Mouse (Mus musculus): Measurements from ENCODE around the gene Bmp8a. TPM values are rescaled to one million over a fixed set of nuclear protein-coding genes. Genes with fewer than 3 reads are reported as not detected.
"Not testable (repeated sequence)": the region's sequence is repeated elsewhere in the genome, so short reads cannot be mapped to it uniquely, and the experiment has no call there.

The Bmp8a gene
- polyA plus RNA-seq, 1 experiment from 2014 or later, result 0.32 TPM

- Histone ChIP-seq H3K9ac (ENCODE audit: low read depth, low read length) (no peak overlapping the region), H3K36me3 (ENCODE audit: insufficient read depth, low read length) (peaks cover 53% of the 10 kb centered on the region), H3K4me1 (replicated peaks; ENCODE audit: insufficient read depth, low read length) (no peaks in the 10 kb centered on the region), H3K27me3 (ENCODE audit: insufficient read depth, low read length) (no peaks in the 10 kb centered on the region), H3K4me2 (ENCODE audit: low read length) (no peak overlapping the region), H3K27ac (no peak overlapping the region), H3K4me3 (replicated peaks; ENCODE audit: low read depth, low read length) (no peak overlapping the region), H3K9me3 (replicated peaks; ENCODE audit: low read length) (no peaks in the 10 kb centered on the region)
- ATAC-seq (replicated peaks; ENCODE audit: low FRiP score, low read depth) (no peak), DNase-seq (ENCODE audit: low spot score) (no peak)
- 92% methylated on average over 10 of the region's 10 CpGs for WGBS
- TF ChIP-seq CTCF (IDR thresholded peaks at IDR 0.05; ENCODE audit: low read depth), result no peak
These were observed 10.3 kb upstream of the Bmp8a start for GRCm38 (mm10) chr4:123353271-123353877.

- Histone ChIP-seq H3K27me3 (ENCODE audit: insufficient read depth, low read length) (peaks cover 20% of the 10 kb centered on the region), H3K9ac (ENCODE audit: low read depth, low read length) (peak overlapping the region; percentile 39), H3K4me3 (replicated peaks; ENCODE audit: low read depth, low read length) (peak overlapping the region; percentile 50), H3K27ac (no peak overlapping the region), H3K9me3 (replicated peaks; ENCODE audit: low read length) (no peaks in the 10 kb centered on the region), H3K4me2 (ENCODE audit: low read length) (peak overlapping the region; percentile 87), H3K4me1 (replicated peaks; ENCODE audit: insufficient read depth, low read length) (peaks cover 6% of the 10 kb centered on the region), H3K36me3 (ENCODE audit: insufficient read depth, low read length) (no peaks in the 10 kb centered on the region)
- DNase-seq (ENCODE audit: low spot score) (peak; percentile 16), ATAC-seq (replicated peaks; ENCODE audit: low FRiP score, low read depth) (no peak)
- no peak for TF ChIP-seq CTCF (IDR thresholded peaks at IDR 0.05; ENCODE audit: low read depth)
- WGBS, result 5% methylated on average over 6 of the region's 6 CpGs
These were observed 378 bp upstream of the Bmp8a start for GRCm38 (mm10) chr4:123343471-123343789.

GRCm38 (mm10) chr4:123342091-123342641 lies 886 bp downstream of the Bmp8a start:
- peak; percentile 33 for ATAC-seq (replicated peaks; ENCODE audit: low FRiP score, low read depth)
- H3K27me3 ChIP-seq (ENCODE audit: insufficient read depth, low read length), result peaks cover 20% of the 10 kb centered on the region
- no peak for TF ChIP-seq CTCF (IDR thresholded peaks at IDR 0.05; ENCODE audit: low read depth)

GRCm38 (mm10) chr4:123340232-123340631 lies 2.8 kb downstream of the Bmp8a start:
- no peak overlapping the region for H3K27ac ChIP-seq
- peaks cover 6% of the 10 kb centered on the region for H3K4me1 ChIP-seq (replicated peaks; ENCODE audit: insufficient read depth, low read length)
- no peak for TF ChIP-seq CTCF (IDR thresholded peaks at IDR 0.05; ENCODE audit: low read depth)
- ATAC-seq (replicated peaks; ENCODE audit: low FRiP score, low read depth) (no peak), DNase-seq (ENCODE audit: low spot score) (no peak)
- WGBS, result 76% methylated on average over 5 of the region's 5 CpGs
- no peak overlapping the region for H3K4me2 ChIP-seq (ENCODE audit: low read length)
- H3K36me3 ChIP-seq (ENCODE audit: insufficient read depth, low read length), result no peaks in the 10 kb centered on the region
- no peak overlapping the region for H3K4me3 ChIP-seq (replicated peaks; ENCODE audit: low read depth, low read length)
- H3K9ac ChIP-seq (ENCODE audit: low read depth, low read length), result no peak overlapping the region
- H3K27me3 ChIP-seq (ENCODE audit: insufficient read depth, low read length), result peaks cover 20% of the 10 kb centered on the region
- H3K9me3 ChIP-seq (replicated peaks; ENCODE audit: low read length), result no peaks in the 10 kb centered on the region

More at GRCm38 (mm10) chr4:123342091-123342641, 886 bp downstream of the Bmp8a start:
- no peak for DNase-seq (ENCODE audit: low spot score)
- Histone ChIP-seq H3K4me1 (replicated peaks; ENCODE audit: insufficient read depth, low read length) (peaks cover 6% of the 10 kb centered on the region), H3K9me3 (replicated peaks; ENCODE audit: low read length) (no peaks in the 10 kb centered on the region), H3K9ac (ENCODE audit: low read depth, low read length) (peak overlapping the region; percentile 39; the same call in 1 of the 2 replicates), H3K36me3 (ENCODE audit: insufficient read depth, low read length) (no peaks in the 10 kb centered on the region), H3K4me2 (ENCODE audit: low read length) (peak overlapping the region; percentile 87), H3K4me3 (replicated peaks; ENCODE audit: low read depth, low read length) (peak overlapping the region; percentile 50), H3K27ac (no peak overlapping the region)
- WGBS, result 3% methylated on average over 43 of the region's 43 CpGs

GRCm38 (mm10) chr4:123337693-123338092 lies 5.4 kb downstream of the Bmp8a start:
- Histone ChIP-seq H3K4me1 (replicated peaks; ENCODE audit: insufficient read depth, low read length) (peaks cover 6% of the 10 kb centered on the region), H3K9ac (ENCODE audit: low read depth, low read length) (no peak overlapping the region), H3K36me3 (ENCODE audit: insufficient read depth, low read length) (no peaks in the 10 kb centered on the region), H3K4me3 (replicated peaks; ENCODE audit: low read depth, low read length) (no peak overlapping the region), H3K27ac (no peak overlapping the region), H3K9me3 (replicated peaks; ENCODE audit: low read length) (no peaks in the 10 kb centered on the region), H3K4me2 (ENCODE audit: low read length) (no peak overlapping the region), H3K27me3 (ENCODE audit: insufficient read depth, low read length) (peaks cover 15% of the 10 kb centered on the region)
- ATAC-seq (replicated peaks; ENCODE audit: low FRiP score, low read depth) (no peak), DNase-seq (ENCODE audit: low spot score) (no peak)
- no peak for TF ChIP-seq CTCF (IDR thresholded peaks at IDR 0.05; ENCODE audit: low read depth)
- WGBS, result 65% methylated on average over 4 of the region's 4 CpGs

GRCm38 (mm10) chr4:123335796-123336585 lies 7.1 kb downstream of the Bmp8a start:
- WGBS, result 68% methylated on average over 14 of the region's 14 CpGs
- H3K36me3 ChIP-seq (ENCODE audit: insufficient read depth, low read length), result no peaks in the 10 kb centered on the region
- no peaks in the 10 kb centered on the region for H3K9me3 ChIP-seq (replicated peaks; ENCODE audit: low read length)
- no peak overlapping the region for H3K4me2 ChIP-seq (ENCODE audit: low read length)
- no peaks in the 10 kb centered on the region for H3K4me1 ChIP-seq (replicated peaks; ENCODE audit: insufficient read depth, low read length)
- no peak for TF ChIP-seq CTCF (IDR thresholded peaks at IDR 0.05; ENCODE audit: low read depth)
- no peak overlapping the region for H3K27ac ChIP-seq
- no peak for DNase-seq (ENCODE audit: low spot score)
- ATAC-seq (replicated peaks; ENCODE audit: low FRiP score, low read depth), result no peak
- H3K9ac ChIP-seq (ENCODE audit: low read depth, low read length), result no peak overlapping the region
- H3K4me3 ChIP-seq (replicated peaks; ENCODE audit: low read depth, low read length), result no peak overlapping the region
- no peaks in the 10 kb centered on the region for H3K27me3 ChIP-seq (ENCODE audit: insufficient read depth, low read length)

GRCm38 (mm10) chr4:123335244-123335643 lies 7.8 kb downstream of the Bmp8a start:
- not testable (repeated sequence) for H3K4me3 ChIP-seq (replicated peaks; ENCODE audit: low read depth, low read length); H3K36me3 ChIP-seq (ENCODE audit: insufficient read depth, low read length); H3K27me3 ChIP-seq (ENCODE audit: insufficient read depth, low read length); DNase-seq (ENCODE audit: low spot score); H3K27ac ChIP-seq; ATAC-seq (replicated peaks; ENCODE audit: low FRiP score, low read depth); H3K4me1 ChIP-seq (replicated peaks; ENCODE audit: insufficient read depth, low read length); H3K4me2 ChIP-seq (ENCODE audit: low read length); H3K9me3 ChIP-seq (replicated peaks; ENCODE audit: low read length); H3K9ac ChIP-seq (ENCODE audit: low read depth, low read length)
- 79% methylated on average over 10 of the region's 10 CpGs for WGBS
